9 mouse cellular contexts compared by ENCODE assay signal in the genomic region with DNA sequence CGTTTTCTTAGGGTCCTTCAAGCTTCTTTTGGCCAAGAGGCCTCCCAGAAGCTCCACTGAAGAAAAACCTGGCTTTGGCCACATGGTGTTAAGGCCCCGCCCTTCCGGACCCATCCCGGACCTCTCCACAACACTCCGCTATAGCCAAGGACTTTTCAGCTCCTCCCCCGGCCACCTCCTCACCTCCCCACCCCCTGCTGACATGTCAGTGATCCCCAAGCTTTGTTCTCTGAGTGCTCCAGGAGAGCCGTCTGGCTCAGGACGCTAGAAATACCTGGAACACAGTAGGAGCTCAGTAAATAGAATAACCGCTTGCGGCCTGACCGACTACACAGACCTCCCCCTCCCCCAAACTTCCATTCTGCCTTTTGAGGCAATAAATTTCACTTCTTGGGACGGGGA. TPM values are rescaled to one million over a fixed set of nuclear protein-coding genes. Genes with fewer than 3 reads are reported as not detected.
DNase-seq lines count a peak whose midpoint lies in the region; ATAC-seq and TF ChIP-seq lines count a peak whose summit lies in the region.
"Had no signal": no experiment of that assay in that cellular context is flagged by ENCODE, and none has a peak within 500 bp of the region (broad histone marks: within the 10 kb centered on the region; RNA-seq: fewer than 3 reads in every experiment).

No protein-coding gene starts in this region.

- peak overlapping the region; percentile 94 for H3K4me3 ChIP-seq in gastrocnemius, adult 2 months
- no peak overlapping the region; the same call in 1 of the 2 replicates for H3K4me3 ChIP-seq in ES-Bruce4 (ENCODE audit: low read depth, low read length)
- H3K4me3 ChIP-seq in lung, embryonic 14.5 days (ENCODE audit: low read depth, low read length): no peak overlapping the region
- H3K4me3 ChIP-seq: forebrain, embryonic 15.5 days had no signal

- intact Hi-C loops in gastrocnemius, adult 2 months (cut with DNase I): no loop called here
- intact Hi-C loops in gastrocnemius, postnatal 36 days (cut with DNase I): no loop called here

- peaks cover 7% of the 10 kb centered on the region for H3K4me1 ChIP-seq in ES-Bruce4 (ENCODE audit: control insufficient read depth, insufficient read depth, low read length)
- H3K4me1 ChIP-seq in lung, embryonic 14.5 days (ENCODE audit: insufficient read depth): peaks cover 16% of the 10 kb centered on the region

- H3K27ac ChIP-seq in gastrocnemius, adult 2 months: peak overlapping the region; percentile 99
- H3K27ac ChIP-seq in ES-Bruce4 (ENCODE audit: insufficient read depth, low read length): peak overlapping the region; percentile 92
- no peak overlapping the region for H3K27ac ChIP-seq in lung, embryonic 14.5 days (ENCODE audit: low read depth)
- H3K27ac ChIP-seq: forebrain, embryonic 15.5 days had no signal

- H3K9ac ChIP-seq in ES-Bruce4 (ENCODE audit: low read depth, poor library complexity, severe bottlenecking): no peak overlapping the region
- no peak overlapping the region for H3K9ac ChIP-seq in lung, embryonic 14.5 days
- H3K9ac ChIP-seq: forebrain, embryonic 15.5 days had no signal

- no peaks in the 10 kb centered on the region for H3K36me3 ChIP-seq in ES-Bruce4 (ENCODE audit: control insufficient read depth, insufficient read depth, low read length, poor library complexity, severe bottlenecking)
- H3K36me3 ChIP-seq in lung, embryonic 14.5 days (ENCODE audit: insufficient read depth): peaks cover 11% of the 10 kb centered on the region; the same call in 1 of the 2 replicates
- H3K36me3 ChIP-seq: forebrain, embryonic 15.5 days had no signal

- peak; percentile 95 for TF ChIP-seq EP300 in ES-Bruce4 (IDR thresholded peaks at IDR 0.05; ENCODE audit: insufficient read depth, low read depth, low read length)

- WGBS in lung, embryonic 14.5 days: 8% methylated on average over 12 of the region's 12 CpGs

- peak overlapping the region; percentile 93; the same call in 1 of the 2 replicates for H3K4me2 ChIP-seq in lung, embryonic 14.5 days

- ATAC-seq in lung, embryonic 14.5 days (ENCODE audit: insufficient read depth): no peak
- no peak for ATAC-seq in erythroid progenitor cell, adult 5-6 weeks (replicated peaks; ENCODE audit: low FRiP score, poor library complexity, severe bottlenecking)
- ATAC-seq: forebrain, embryonic 15.5 days had no signal

- H3K27me3 ChIP-seq in ES-Bruce4 (ENCODE audit: control insufficient read depth, insufficient read depth, low read length, poor library complexity, severe bottlenecking): no peaks in the 10 kb centered on the region
- peaks cover 54% of the 10 kb centered on the region for H3K27me3 ChIP-seq in lung, embryonic 14.5 days (ENCODE audit: insufficient read depth, low read length)

- no peak for DNase-seq in gastrocnemius, adult 2 months
- no peak for DNase-seq in gastrocnemius, postnatal 36 days
- peak; percentile 38 for DNase-seq in heart, postnatal 4 days
- DNase-seq in lung, embryonic 14.5 days: peak; percentile 27
- DNase-seq in left cerebral cortex, adult 8-10 months (ENCODE audit: low spot score in 2 of 2): no peak
- no peak for DNase-seq in thymus, postnatal 0 days (ENCODE audit: low spot score)

- TF ChIP-seq CTCF in gastrocnemius, adult 2 months (IDR thresholded peaks at IDR 0.05): no peak
- no peak for TF ChIP-seq CTCF in ES-Bruce4 (IDR thresholded peaks at IDR 0.05; ENCODE audit: low read depth, low read length)
- no peak for TF ChIP-seq CTCF in lung, embryonic 14.5 days (IDR thresholded peaks at IDR 0.05; ENCODE audit: low read depth)

- TF ChIP-seq POLR2A in ES-Bruce4 (IDR thresholded peaks at IDR 0.05; ENCODE audit: insufficient read depth, low read length): no peak

- no peaks in the 10 kb centered on the region for H3K9me3 ChIP-seq in ES-Bruce4 (replicated peaks; ENCODE audit: control insufficient read depth, insufficient read depth, low read length, poor library complexity, severe bottlenecking)
- no peaks in the 10 kb centered on the region for H3K9me3 ChIP-seq in lung, embryonic 14.5 days (ENCODE audit: low read depth, low read length)
- H3K9me3 ChIP-seq: forebrain, embryonic 15.5 days had no signal

RNA-seq across cellular contexts. Expression of gene Tcea3, which starts 1.0 kb away (rescaled TPM):
- total RNA-seq in gastrocnemius, adult 2 months (2021): 100 to 1,000 TPM; 344 to 373 TPM
- 100 to 1,000 TPM; 272 to 347 TPM for total RNA-seq in gastrocnemius, postnatal 36 days (2021)
- polyA plus RNA-seq in ES-Bruce4 (2011; ENCODE audit: insufficient read depth, insufficient read length, low read depth, missing spikeins): 57.1 and 57.8 TPM in 2 replicates
- 10 to 100 TPM; 55.2 to 56.7 TPM for total RNA-seq in heart, postnatal 4 days (2021)
- 12.0 and 14.3 TPM in 2 replicates for polyA plus RNA-seq in lung, embryonic 14.5 days (2014; fragmentation: Nextera tagmentation; extraction: Ambion mirVana)
- total RNA-seq in left cerebral cortex, adult 8-10 months (2022): under 1 TPM; 0.52 to 0.93 (median 0.70) TPM
- 1.2 TPM in 2 replicates for polyA plus RNA-seq in thymus, postnatal 0 days (2015; fragmentation: Nextera tagmentation; extraction: Ambion mirVana)
- 1.3 and 2.5 TPM in 2 replicates for total RNA-seq in erythroid progenitor cell, adult 5-6 weeks (2015; ENCODE audit: low replicate concordance)
- not detected in 2 replicates for total RNA-seq in erythroid progenitor cell, adult 5-6 weeks (2017; ENCODE audit: low replicate concordance)

RNA-seq across cellular contexts. Expression of gene Zfp46, which starts 37.9 kb away (rescaled TPM):
- 10 to 100 TPM; 21.0 to 36.7 TPM for total RNA-seq in gastrocnemius, adult 2 months (2021)
- total RNA-seq in gastrocnemius, postnatal 36 days (2021): 10 to 100 TPM; 19.7 to 22.4 TPM
- 5.5 and 6.0 TPM in 2 replicates for polyA plus RNA-seq in ES-Bruce4 (2011; ENCODE audit: insufficient read depth, insufficient read length, low read depth, missing spikeins)
- total RNA-seq in heart, postnatal 4 days (2021): 10 to 100 TPM; 47.0 to 50.1 TPM
- polyA plus RNA-seq in lung, embryonic 14.5 days (2014; fragmentation: Nextera tagmentation; extraction: Ambion mirVana): 27.7 and 31.2 TPM in 2 replicates
- total RNA-seq in left cerebral cortex, adult 8-10 months (2022): 10 to 100 TPM; 42.5 to 54.8 (median 50.8) TPM
- polyA plus RNA-seq in thymus, postnatal 0 days (2015; fragmentation: Nextera tagmentation; extraction: Ambion mirVana): 7.5 and 8.2 TPM in 2 replicates
- 1.7 and 2.9 TPM in 2 replicates for total RNA-seq in erythroid progenitor cell, adult 5-6 weeks (2015; ENCODE audit: low replicate concordance)
- total RNA-seq in erythroid progenitor cell, adult 5-6 weeks (2017; ENCODE audit: low replicate concordance): 1.4 and 10.8 TPM in 2 replicates

RNA-seq across cellular contexts. Expression of gene Asap3, which starts 40.4 kb away (rescaled TPM):
- total RNA-seq in gastrocnemius, adult 2 months (2021): 1 to 10 TPM; 1.5 to 2.5 TPM
- 1 to 10 TPM; 1.8 to 2.1 TPM for total RNA-seq in gastrocnemius, postnatal 36 days (2021)
- 7.2 and 9.3 TPM in 2 replicates for polyA plus RNA-seq in ES-Bruce4 (2011; ENCODE audit: insufficient read depth, insufficient read length, low read depth, missing spikeins)
- total RNA-seq in heart, postnatal 4 days (2021): 1 to 10 TPM; 3.3 to 3.7 TPM
- 4.4 and 5.4 TPM in 2 replicates for polyA plus RNA-seq in lung, embryonic 14.5 days (2014; fragmentation: Nextera tagmentation; extraction: Ambion mirVana)
- total RNA-seq in left cerebral cortex, adult 8-10 months (2022): 1 to 10 TPM; 2.5 to 4.5 (median 3.3) TPM
- polyA plus RNA-seq in thymus, postnatal 0 days (2015; fragmentation: Nextera tagmentation; extraction: Ambion mirVana): 1.3 and 2.1 TPM in 2 replicates
- total RNA-seq in erythroid progenitor cell, adult 5-6 weeks (2015; ENCODE audit: low replicate concordance): not detected in 2 replicates
- 0.53 and 0.90 TPM in 2 replicates for total RNA-seq in erythroid progenitor cell, adult 5-6 weeks (2017; ENCODE audit: low replicate concordance)

Comparison
In these comparisons a context has a peak if more than half of its experiments do, and no peak if none do; other contexts are left out.
1. DNase-seq: peak in heart, postnatal 4 days (single experiment) and lung, embryonic 14.5 days (single experiment); none in gastrocnemius, adult 2 months (single experiment), gastrocnemius, postnatal 36 days (0 of 2), left cerebral cortex, adult 8-10 months (0 of 2) and thymus, postnatal 0 days (single experiment).
2. RNA of gene Tcea3, which starts 1.0 kb away (total RNA-seq): 344 to 373 TPM in gastrocnemius, adult 2 months, 272 to 347 TPM in gastrocnemius, postnatal 36 days and 55.2 to 56.7 TPM in heart, postnatal 4 days; 1.3 to 2.5 TPM in erythroid progenitor cell, adult 5-6 weeks and 0.52 to 0.93 TPM in left cerebral cortex, adult 8-10 months; every median in the first group is over 10 times any median in the second.